Mouse (Mus musculus): ENCODE measurements around the gene Atxn2. TPM values are rescaled to one million over a fixed set of nuclear protein-coding genes. Genes with fewer than 3 reads are reported as not detected.

The Atxn2 gene
- polyA plus RNA-seq, 1 experiment from 2014 or later: 209 TPM

DNA sequence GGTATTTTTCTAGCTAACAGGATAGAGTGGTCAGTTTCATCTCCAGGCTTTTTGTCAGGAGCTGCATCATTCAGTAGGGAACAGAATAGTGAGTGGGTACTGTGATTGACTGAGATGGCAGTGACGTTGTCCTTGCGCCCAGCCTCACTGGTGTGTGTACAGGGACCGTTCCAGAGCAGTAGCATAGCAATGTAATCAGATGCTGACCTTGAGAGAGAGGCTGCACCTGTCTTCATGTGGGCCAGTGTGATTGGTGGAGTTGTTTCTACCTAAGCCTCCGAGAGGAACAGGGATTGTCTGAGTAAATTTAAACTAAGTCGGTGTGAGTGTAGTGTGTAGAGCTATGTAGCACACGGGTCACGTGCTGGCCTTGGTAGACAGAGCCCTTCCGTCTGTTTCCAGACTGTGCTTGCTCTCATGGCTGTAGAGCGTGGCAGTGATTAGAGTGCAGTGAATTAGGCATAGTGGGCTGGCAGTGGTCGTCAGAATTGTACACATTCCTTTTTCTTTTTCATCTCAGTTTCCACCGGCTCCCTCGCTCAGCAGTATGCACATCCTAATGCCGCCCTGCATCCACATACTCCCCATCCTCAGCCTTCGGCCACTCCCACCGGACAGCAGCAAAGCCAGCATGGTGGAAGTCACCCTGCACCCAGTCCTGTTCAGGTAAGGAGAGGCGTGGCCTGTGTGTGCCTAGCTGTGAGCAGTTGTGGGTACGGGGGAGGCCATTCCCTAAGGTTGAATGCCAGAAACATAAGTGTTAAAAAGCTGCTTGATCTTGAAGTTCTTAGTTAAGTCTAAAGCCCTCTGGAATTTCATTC lies 99.4 kb downstream of the Atxn2 start:
- POLR2A ChIA-PET: interaction anchor here (0.6 to 1.0 kb wide), 2 partner anchors 33 to 149 kb away, joined by 4 read pairs; no protein-coding TSS in a partner anchor
- TF ChIP-seq CTCF (IDR thresholded peaks at IDR 0.05): no peak
- CTCF ChIA-PET: interaction anchor here (2.0 kb wide), 1 partner anchor 7 kb away, joined by 10 read pairs; no protein-coding TSS in a partner anchor
- in situ Hi-C loops (cut with MboI; ENCODE audit: low pct_unique_long_range_greater_than_20kb): loop anchor here (5.0 kb wide), 1 partner anchor 37 kb away; the partner anchor contains the start of gene Pheta1
- no peak for ATAC-seq
- H3K27me3 ChIP-seq: no peaks in the 10 kb centered on the region
- no peak for DNase-seq (ENCODE audit: low read depth, low spot score)

DNA sequence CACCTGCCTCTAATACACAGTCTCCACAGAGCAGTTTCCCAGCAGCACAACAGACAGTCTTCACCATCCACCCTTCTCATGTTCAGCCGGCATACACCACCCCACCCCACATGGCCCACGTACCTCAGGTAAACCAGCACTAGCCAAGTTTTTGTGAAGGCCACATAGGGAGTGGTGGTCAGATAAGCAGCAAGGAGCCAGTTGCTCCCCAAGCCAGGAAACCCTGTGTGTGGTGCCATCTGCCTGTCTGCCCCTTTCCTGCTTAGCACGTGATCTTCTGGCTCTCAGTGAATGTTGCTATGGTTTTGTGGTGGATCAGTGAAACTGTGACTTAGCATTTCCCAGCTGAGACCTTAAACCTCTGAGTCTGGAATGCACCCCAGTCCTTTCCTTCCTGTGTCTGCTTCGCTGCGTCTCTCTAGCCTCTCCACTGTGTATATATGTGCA lies 100.4 kb downstream of the Atxn2 start:
- CTCF ChIA-PET: interaction anchor here (1.0 to 1.2 kb wide), 2 partner anchors 10 to 32 kb away, joined by 3 to 4 read pairs; no protein-coding TSS in a partner anchor
- POLR2A ChIA-PET: no interaction called here
- DNase-seq (ENCODE audit: low read depth, low spot score): no peak
- no peak for TF ChIP-seq CTCF (IDR thresholded peaks at IDR 0.05)
- ATAC-seq: no peak
- in situ Hi-C loops (cut with MboI; ENCODE audit: low pct_unique_long_range_greater_than_20kb): loop anchor here (5.0 kb wide), 1 partner anchor 36 kb away; the partner anchor contains the start of gene Pheta1
- no peaks in the 10 kb centered on the region for H3K27me3 ChIP-seq

DNA sequence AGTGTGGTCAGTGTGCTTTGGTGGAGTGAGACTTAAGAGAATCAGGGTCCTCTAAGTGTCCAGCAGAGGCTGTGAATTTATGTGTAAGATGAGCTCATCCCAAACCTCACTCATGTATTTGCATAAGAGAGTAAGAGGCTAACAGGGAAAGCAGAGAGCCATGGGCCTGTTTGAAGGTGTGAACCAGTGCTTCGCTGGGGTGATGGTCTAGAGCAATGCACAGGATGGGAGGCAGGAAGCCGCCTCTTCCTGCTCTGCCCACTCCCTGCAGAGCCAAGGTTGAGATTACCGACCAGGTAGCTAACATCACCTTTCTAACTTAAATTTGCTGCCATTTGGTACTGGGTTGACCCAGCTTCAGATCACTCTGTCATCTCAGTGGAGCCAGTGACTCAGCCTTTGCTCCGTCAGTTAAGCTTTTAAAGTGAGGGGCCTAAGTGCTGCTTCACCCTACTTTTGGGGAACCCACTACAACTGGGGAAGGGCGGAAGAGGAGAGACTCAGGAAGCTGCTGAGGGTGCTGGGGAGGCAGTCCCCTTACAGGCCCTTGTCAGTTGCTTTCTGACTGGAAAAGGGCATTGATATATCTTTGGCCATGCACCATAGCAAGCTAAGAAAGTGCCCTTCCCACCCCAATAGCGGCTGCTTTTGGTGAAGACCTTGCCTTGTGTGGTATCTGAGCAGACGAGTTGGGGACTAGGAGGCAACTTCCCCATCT lies 101.5 kb downstream of the Atxn2 start:
- no peaks in the 10 kb centered on the region for H3K27me3 ChIP-seq
- in situ Hi-C loops (cut with MboI; ENCODE audit: low pct_unique_long_range_greater_than_20kb): loop anchor here (5.0 kb wide), 1 partner anchor 35 kb away; the partner anchor contains the start of gene Pheta1
- ChIA-PET CTCF (interaction anchor here (0.8 to 1.4 kb wide), 6 partner anchors 16 to 37 kb away, joined by 3 to 4 read pairs (median 4); no protein-coding TSS in a partner anchor), POLR2A (interaction anchor here (1.0 to 1.2 kb wide), 2 partner anchors 13 to 23 kb away, joined by 3 to 4 read pairs; no protein-coding TSS in a partner anchor)
- TF ChIP-seq CTCF (IDR thresholded peaks at IDR 0.05): no peak
- no peak for ATAC-seq
- no peak for DNase-seq (ENCODE audit: low read depth, low spot score)

DNA sequence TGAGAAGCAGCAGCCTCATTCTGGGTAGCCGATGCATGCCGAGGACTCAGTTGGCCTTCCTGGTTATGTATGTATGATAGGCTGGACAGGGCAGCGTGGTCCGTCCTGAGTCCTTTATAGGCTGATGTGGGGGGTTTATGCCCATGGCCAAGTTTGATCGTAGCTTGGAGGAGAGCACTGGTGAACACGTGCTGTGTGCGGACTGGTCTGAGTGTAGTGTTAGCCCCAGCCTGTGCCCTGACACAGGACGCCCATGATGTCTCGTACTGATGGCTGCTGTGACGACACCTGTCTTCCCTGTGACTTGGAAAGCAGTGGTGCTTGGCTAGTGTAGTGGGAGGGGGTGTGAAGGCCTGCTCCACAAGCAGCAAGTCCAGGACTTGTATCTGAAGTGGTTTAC lies 102.6 kb downstream of the Atxn2 start:
- CTCF ChIA-PET: interaction anchor here (1.8 to 7.1 kb wide), 2 partner anchors 10 to 30 kb away, joined by 4 to 41 read pairs; no protein-coding TSS in a partner anchor
- no peak for TF ChIP-seq CTCF (IDR thresholded peaks at IDR 0.05)
- DNase-seq (ENCODE audit: low read depth, low spot score): no peak
- ATAC-seq: no peak
- POLR2A ChIA-PET: interaction anchor here (1.2 kb wide), 1 partner anchor 22 kb away, joined by 3 read pairs; no protein-coding TSS in a partner anchor
- in situ Hi-C loops (cut with MboI; ENCODE audit: low pct_unique_long_range_greater_than_20kb): loop anchor here (5.0 kb wide), 1 partner anchor 34 kb away; the partner anchor contains the start of gene Pheta1
- H3K27me3 ChIP-seq: no peaks in the 10 kb centered on the region

DNA sequence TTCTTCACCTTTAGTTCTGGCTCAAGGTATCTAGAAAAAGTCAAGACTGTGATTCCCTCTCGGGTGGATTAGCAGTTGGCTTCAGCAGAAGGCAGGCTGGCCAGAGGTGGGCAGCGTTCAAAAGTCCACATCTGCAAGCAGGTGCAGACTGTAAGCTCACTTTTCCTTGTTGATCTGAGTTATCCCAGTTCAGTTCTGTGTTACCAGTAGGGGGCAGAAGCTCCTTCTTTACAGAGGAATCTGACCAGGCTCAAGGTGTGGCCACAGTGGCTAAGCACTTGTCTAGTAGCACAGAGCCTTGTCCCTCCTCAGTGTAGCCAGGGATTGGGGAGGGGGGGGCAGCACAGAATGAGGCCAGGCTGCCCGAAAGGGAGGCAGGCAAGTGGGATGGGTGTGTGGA lies 103.9 kb downstream of the Atxn2 start:
- peak; percentile 35 for DNase-seq (ENCODE audit: low read depth, low spot score)
- ChIA-PET CTCF (interaction anchor here (0.7 to 7.1 kb wide), 9 partner anchors 8 to 28 kb away, joined by 3 to 41 read pairs (median 4); no protein-coding TSS in a partner anchor), POLR2A (interaction anchor here (1.0 kb wide), 1 partner anchor 12 kb away, joined by 3 read pairs; no protein-coding TSS in a partner anchor)
- no peak for ATAC-seq
- in situ Hi-C loops (cut with MboI; ENCODE audit: low pct_unique_long_range_greater_than_20kb): no loop called here
- TF ChIP-seq CTCF (IDR thresholded peaks at IDR 0.05): no peak
- H3K27me3 ChIP-seq: no peaks in the 10 kb centered on the region

DNA sequence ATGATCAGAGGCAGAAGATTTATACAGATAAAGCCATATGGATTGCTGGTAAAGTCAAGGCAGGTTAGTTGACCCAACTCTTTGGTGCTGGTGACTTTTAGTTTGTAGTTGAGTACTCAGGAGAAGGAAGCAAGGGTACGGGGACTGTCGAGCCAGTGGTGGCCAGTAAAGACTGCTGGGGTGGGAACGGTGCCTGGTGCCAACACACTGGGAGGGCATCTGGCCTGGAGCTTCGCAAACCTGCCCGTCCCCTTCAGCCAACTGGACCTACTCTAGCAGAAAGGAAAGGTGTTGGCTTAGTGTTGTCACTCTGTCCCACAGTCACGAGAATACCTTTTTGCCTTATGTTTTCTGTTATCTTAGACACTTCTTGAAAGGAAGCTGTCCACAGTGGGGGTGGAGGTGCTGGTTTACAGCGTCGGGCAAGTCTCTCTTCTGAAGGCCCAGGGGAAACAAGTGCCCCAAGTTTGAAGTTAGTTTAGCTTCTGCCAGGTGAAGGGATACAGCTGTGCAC lies 104.8 kb downstream of the Atxn2 start:
- ChIA-PET CTCF (interaction anchor here (1.5 to 7.1 kb wide), 4 partner anchors 11 to 27 kb away, joined by 4 to 41 read pairs (median 8); partner anchors contain the start of gene Sh2b3), POLR2A (interaction anchor here (0.8 to 8.4 kb wide), 4 partner anchors 13 to 27 kb away, joined by 3 to 61 read pairs (median 3); partner anchors contain the start of gene Sh2b3)
- DNase-seq (ENCODE audit: low read depth, low spot score): no peak
- in situ Hi-C loops (cut with MboI; ENCODE audit: low pct_unique_long_range_greater_than_20kb): no loop called here
- H3K27me3 ChIP-seq: no peaks in the 10 kb centered on the region
- TF ChIP-seq CTCF (IDR thresholded peaks at IDR 0.05): no peak
- no peak for ATAC-seq

DNA sequence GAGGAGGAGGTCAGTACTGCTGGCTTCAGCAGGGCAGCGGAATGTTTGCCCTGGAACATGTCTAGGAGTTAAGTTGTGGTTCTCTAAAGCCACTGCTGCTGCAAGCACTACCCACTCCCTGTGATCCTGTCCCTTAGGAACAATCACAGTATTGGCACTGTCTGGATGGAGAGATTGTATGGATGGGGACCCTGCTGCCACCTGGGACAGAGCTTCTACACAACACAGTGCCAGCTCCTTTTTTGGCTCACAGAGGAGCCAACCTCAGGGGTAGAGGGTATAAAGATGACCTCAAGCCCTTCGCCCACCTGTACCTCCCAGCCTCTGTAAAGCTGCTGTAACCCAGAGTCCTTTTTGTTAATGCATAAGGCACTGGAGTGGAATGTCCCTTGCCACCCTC lies 105.5 kb downstream of the Atxn2 start:
- DNase-seq (ENCODE audit: low read depth, low spot score): no peak
- no peak for ATAC-seq
- TF ChIP-seq CTCF (IDR thresholded peaks at IDR 0.05): no peak
- POLR2A ChIA-PET: interaction anchor here (0.8 to 8.4 kb wide), 4 partner anchors 10 to 26 kb away, joined by 3 to 61 read pairs (median 3); partner anchors contain the start of gene Sh2b3
- in situ Hi-C loops (cut with MboI; ENCODE audit: low pct_unique_long_range_greater_than_20kb): no loop called here
- H3K27me3 ChIP-seq: no peaks in the 10 kb centered on the region
- CTCF ChIA-PET: interaction anchor here (1.2 to 7.1 kb wide), 6 partner anchors 7 to 31 kb away, joined by 3 to 41 read pairs (median 8); partner anchors contain the start of gene Sh2b3

DNA sequence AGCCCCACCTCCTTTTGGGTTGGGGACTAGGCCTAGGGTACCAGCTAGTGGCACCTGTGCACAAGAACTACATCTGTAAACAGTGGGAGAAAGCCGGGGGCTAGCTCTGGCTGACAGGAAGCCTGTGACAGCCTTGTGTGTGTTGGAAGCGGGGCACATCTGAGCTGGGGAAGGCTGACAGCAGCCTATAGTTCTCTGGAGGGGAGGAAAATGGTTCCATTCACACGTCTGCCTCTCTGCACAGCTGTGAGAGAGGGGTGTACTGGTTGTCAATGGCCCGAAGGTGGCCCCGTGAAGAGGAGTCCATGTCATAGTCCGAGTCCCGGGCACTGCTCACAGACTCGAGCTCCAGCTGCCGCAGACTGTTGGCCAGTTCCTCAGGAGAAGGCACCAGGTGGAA lies 106.4 kb downstream of the Atxn2 start:
- CTCF ChIA-PET: interaction anchor here (1.2 to 7.1 kb wide), 6 partner anchors 8 to 30 kb away, joined by 3 to 41 read pairs (median 7); no protein-coding TSS in a partner anchor
- TF ChIP-seq CTCF (IDR thresholded peaks at IDR 0.05): no peak
- DNase-seq (ENCODE audit: low read depth, low spot score): no peak

DNA sequence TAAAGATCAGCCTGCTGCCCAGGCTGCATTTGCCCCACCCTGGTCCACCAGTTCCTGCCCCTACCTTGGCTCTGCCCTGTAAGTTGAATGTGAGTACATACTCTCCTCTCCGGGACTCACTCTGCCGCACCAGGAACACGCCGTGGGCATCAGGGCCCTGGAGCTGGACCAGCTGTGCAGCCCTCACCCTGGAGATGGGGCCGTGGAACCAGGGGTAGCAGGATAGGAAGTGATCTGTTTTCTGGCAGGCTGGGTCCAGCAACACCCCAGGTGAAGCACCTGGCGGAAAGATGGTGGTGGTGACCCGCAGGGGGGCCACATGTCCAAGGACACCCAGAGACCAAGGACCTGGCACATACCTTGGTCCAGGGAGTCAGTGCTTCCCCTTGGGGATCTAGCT lies 107.3 kb downstream of the Atxn2 start:
- no peak for TF ChIP-seq CTCF (IDR thresholded peaks at IDR 0.05)
- no peak for ATAC-seq
- POLR2A ChIA-PET: interaction anchor here (1.1 to 8.4 kb wide), 2 partner anchors 10 to 17 kb away, joined by 3 to 61 read pairs; partner anchors contain the start of gene Sh2b3
- no peak for DNase-seq (ENCODE audit: low read depth, low spot score)
- in situ Hi-C loops (cut with MboI; ENCODE audit: low pct_unique_long_range_greater_than_20kb): no loop called here
- no peaks in the 10 kb centered on the region for H3K27me3 ChIP-seq
- CTCF ChIA-PET: interaction anchor here (1.0 to 7.1 kb wide), 4 partner anchors 8 to 25 kb away, joined by 3 to 41 read pairs (median 10); no protein-coding TSS in a partner anchor

More for the DNA sequence above, 106.4 kb downstream of the Atxn2 start:
- in situ Hi-C loops (cut with MboI; ENCODE audit: low pct_unique_long_range_greater_than_20kb): no loop called here
- POLR2A ChIA-PET: interaction anchor here (1.1 to 8.4 kb wide), 2 partner anchors 9 to 18 kb away, joined by 3 to 61 read pairs; partner anchors contain the start of gene Sh2b3
- H3K27me3 ChIP-seq: no peaks in the 10 kb centered on the region
- no peak for ATAC-seq

All from Patski (cell line).